Mouse (Mus musculus) liver, adult 2 months (tissue): ENCODE results near the gene Arrdc5.

Experiments used
- CTCF ChIP-seq: fragments of 200-500 bp; IDR thresholded peaks from 2 replicates; pipeline ENCODE4 v1.5.1; 2011; ENCODE audit warnings: low read depth, low read length, control low read depth
- POLR2A ChIP-seq: fragments of 200-500 bp; IDR thresholded peaks from 2 replicates; pipeline ENCODE4 v1.6.1; 2011; ENCODE audit warnings: low read length, control low read depth; ENCODE audit not compliant: insufficient read depth; ENCODE audit errors: extremely low read depth

DNA sequence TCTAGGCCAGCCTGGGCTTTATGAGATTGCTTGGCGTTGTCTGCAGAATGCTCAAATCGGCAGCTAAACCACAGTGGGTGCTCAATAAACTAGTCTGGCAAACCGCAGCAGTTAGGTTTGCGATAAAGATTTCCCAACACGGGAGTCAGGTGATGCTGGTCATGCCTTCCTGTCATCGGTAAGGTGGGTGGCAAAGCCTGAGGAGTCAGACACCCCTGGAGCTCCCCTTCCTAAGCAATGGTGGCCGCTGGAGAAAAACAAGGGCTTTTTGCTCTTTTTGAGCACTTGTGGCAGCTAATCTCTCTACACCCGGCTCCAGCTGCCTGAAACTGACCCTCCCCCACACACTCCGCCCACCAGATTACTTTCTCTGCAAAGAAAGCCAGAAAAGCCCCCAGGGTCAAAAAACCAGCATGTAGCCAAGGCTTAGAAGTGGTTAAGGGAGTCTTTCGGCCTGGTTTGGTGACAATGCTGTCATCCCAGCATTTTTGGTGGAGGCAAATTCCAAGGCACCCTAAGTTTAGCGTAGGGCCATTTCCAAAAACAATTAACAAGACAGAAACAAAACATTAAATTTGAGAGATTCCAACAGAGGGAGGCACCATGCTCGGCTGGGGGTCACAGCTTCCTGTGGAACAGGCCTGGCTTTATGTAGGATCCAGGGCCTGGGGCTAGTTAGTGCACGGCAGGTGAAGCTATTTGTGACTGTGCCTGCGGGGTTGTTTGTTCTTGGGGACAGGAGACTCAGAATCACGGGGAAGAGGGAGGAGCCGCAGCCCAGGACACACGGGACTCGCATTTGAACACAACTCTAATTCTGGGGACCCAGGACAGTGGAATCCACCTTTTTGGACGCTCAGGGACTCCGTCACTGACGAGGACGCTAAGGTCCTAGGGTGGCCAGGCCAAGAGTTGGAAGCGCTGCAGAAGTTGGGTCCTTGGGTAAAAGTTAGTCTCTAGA lies 10.4 kb downstream of the Arrdc5 start:
- no peak for TF ChIP-seq CTCF
- peak; percentile 33; the same call in 1 of the 2 replicates for TF ChIP-seq POLR2A
